Mouse (Mus musculus) liver, embryonic 14.5 days (tissue): Measurements from ENCODE around the gene Cox4i2. TPM values are rescaled to one million over a fixed set of nuclear protein-coding genes. Genes with fewer than 3 reads are reported as not detected.

ENCODE experiments used
- ATAC-seq: fragments of 200-750 bp; cut with Nextera tagmentation; 2 replicates; pipeline ENCODE4 v1.8.0; 2017; ENCODE audit warnings: moderate number of reproducible peaks, mild to moderate bottlenecking, moderate library complexity; ENCODE audit not compliant: insufficient read depth
- DNase-seq, 3 experiments: peaks; one replicate each; pipeline ENCODE4 v3.0.0-alpha.2; 2012 to 2013; ENCODE audit warnings: low read depth in 3 of 3, low spot score in 3 of 3
- H3K27ac ChIP-seq: fragments of 300-500 bp; sonication (generic); 2 replicates; pipeline ENCODE4 v1.5.1; 2014; ENCODE audit warnings: moderate library complexity, mild to moderate bottlenecking, control low read depth, inconsistent platforms
- H3K27me3 ChIP-seq: fragments of 300-500 bp; sonication (generic); 2 replicates; pipeline ENCODE4 v1.6.1; 2014; ENCODE audit warnings: mild to moderate bottlenecking, low read length, moderate library complexity; ENCODE audit not compliant: control insufficient read depth, insufficient read depth
- H3K36me3 ChIP-seq: fragments of 300-500 bp; sonication (generic); replicated peaks from 2 replicates; pipeline ENCODE4 v1.6.1; 2014; ENCODE audit warnings: low read depth; ENCODE audit not compliant: control insufficient read depth, insufficient read depth
- H3K4me1 ChIP-seq, 2 experiments: fragments of 200-500 bp in 1 of 2; fragments of 300-500 bp in 1 of 2; sonication (generic) in 1 of 2; replicated peaks; 2 replicates each; pipeline ENCODE4 v1.6.1; 2012 to 2014; ENCODE audit warnings: antibody characterized with exemption in 1 of 2, inconsistent platforms in 1 of 2, low read length in 1 of 2; ENCODE audit not compliant: control insufficient read depth in 2 of 2, insufficient read depth in 2 of 2
- H3K4me2 ChIP-seq: fragments of 300-500 bp; sonication (generic); 2 replicates; pipeline ENCODE4 v1.6.1; 2014; ENCODE audit warnings: low read depth, mild to moderate bottlenecking, control low read depth, moderate library complexity
- H3K4me3 ChIP-seq, 2 experiments: fragments of 200-500 bp in 1 of 2; fragments of 300-500 bp in 1 of 2; sonication (generic) in 1 of 2; 2 replicates each; pipeline ENCODE4 v1.5.1; 2012 to 2014; ENCODE audit warnings: low read depth in 2 of 2, low read length in 2 of 2, mild to moderate bottlenecking in 2 of 2, control low read depth in 1 of 2, inconsistent platforms in 1 of 2, moderate library complexity in 1 of 2; ENCODE audit not compliant: insufficient read depth in 1 of 2
- H3K9ac ChIP-seq: fragments of 300-500 bp; sonication (generic); replicated peaks from 2 replicates; pipeline ENCODE4 v1.6.1; 2014; ENCODE audit warnings: mild to moderate bottlenecking, control low read depth, moderate library complexity
- H3K9me3 ChIP-seq: fragments of 300-500 bp; sonication (generic); 2 replicates; pipeline ENCODE4 v1.6.1; 2016; ENCODE audit warnings: low read length, mixed read lengths; ENCODE audit not compliant: control insufficient read depth
- CTCF ChIP-seq: IDR thresholded peaks from 2 replicates; pipeline ENCODE4 v1.5.1; 2016; ENCODE audit warnings: antibody characterized with exemption, low read depth, control low read depth
- EP300 ChIP-seq: IDR thresholded peaks from 2 replicates; pipeline ENCODE4 v1.6.1; 2016; ENCODE audit warnings: antibody characterized with exemption, low read depth
- WGBS: fragments of 180-500 bp; shearing (Covaris S2); extraction: QIAGEN DNeasy Blood & Tissue Kit; methylation state at CpG from one replicate; pipeline ENCODE4 v1.1.7; 2014; ENCODE audit not compliant: insufficient replicate concordance; 5-methylcytosine and 5-hydroxymethylcytosine counted together
- polyA plus RNA-seq, 2 experiments: library from polyadenylated mRNA; depleted of rRNA in 1 of 2; stranded (reverse) in 1 of 2; unstranded in 1 of 2; fragments of >200 nt; fragmentation: Nextera tagmentation in 1 of 2; extraction: Ambion mirVana in 1 of 2; gene quantifications; 2 replicates each; pipeline versions ENCODE4 v1.2.1 to v1.2.3; 2012 to 2014

Gene Cox4i2
- polyA plus RNA-seq, 2 experiments = 0.51 to 0.92 TPM

DNA sequence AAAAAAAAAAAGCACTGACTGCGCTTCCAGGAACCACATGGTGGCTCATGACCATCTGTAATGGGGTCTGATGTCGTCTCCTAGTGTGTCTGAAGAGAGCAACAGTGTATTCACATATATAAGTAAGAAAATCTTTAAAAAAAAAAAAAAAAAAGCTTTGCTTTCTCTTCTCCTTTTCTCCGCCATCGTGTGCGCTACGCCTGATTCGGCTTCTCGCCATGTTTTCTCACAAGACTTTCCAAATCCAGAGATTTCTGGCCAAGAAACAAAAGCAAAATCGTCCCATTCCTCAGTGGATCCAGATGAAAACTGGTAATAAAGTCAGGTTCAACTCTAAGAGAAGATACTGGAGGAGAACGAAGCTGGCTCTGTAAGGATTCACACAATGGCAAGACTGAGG, 48.3 kb downstream of the Cox4i2 start:
- peaks cover 57 to 58% of the 10 kb centered on the region in 2 experiments for H3K4me1 ChIP-seq
- no peak for ATAC-seq

GRCm38 (mm10) chr2:152803081-152803480, 49.1 kb downstream of the Cox4i2 start:
- WGBS = 73% methylated on average over 5 of the region's 5 CpGs
- ATAC-seq (peak; percentile 24; the same call in 1 of the 2 replicates), DNase-seq (no peak)
- no peak for TF ChIP-seq CTCF
- TF ChIP-seq EP300 = no peak
- H3K27me3 ChIP-seq = no peaks in the 10 kb centered on the region
- H3K9ac ChIP-seq = peak overlapping the region; percentile 47; the same call in 1 of the 2 replicates
- peak overlapping the region; percentile 48 for H3K4me2 ChIP-seq
- H3K9me3 ChIP-seq = no peaks in the 10 kb centered on the region
- H3K27ac ChIP-seq = peak overlapping the region; percentile 50
- H3K36me3 ChIP-seq = peaks cover 15% of the 10 kb centered on the region
- peaks cover 56 to 60% of the 10 kb centered on the region in 2 experiments for H3K4me1 ChIP-seq
- 0 out of 4 replicates have a peak overlapping the region, but pooled peaks of 1 of the 2 experiments have one; percentile 14 for H3K4me3 ChIP-seq

More for the DNA sequence above, 48.3 kb downstream of the Cox4i2 start:
- H3K36me3 ChIP-seq = peaks cover 15% of the 10 kb centered on the region
- H3K4me2 ChIP-seq = no peak overlapping the region
- no peak overlapping the region for H3K9ac ChIP-seq
- DNase-seq = no peak
- no peak for TF ChIP-seq CTCF
- no peak for TF ChIP-seq EP300
- no peak overlapping the region for H3K27ac ChIP-seq
- H3K9me3 ChIP-seq = no peaks in the 10 kb centered on the region
- 88% methylated on average over 10 of the region's 10 CpGs for WGBS
- H3K4me3 ChIP-seq = no peak overlapping the region
- H3K27me3 ChIP-seq = no peaks in the 10 kb centered on the region

DNA sequence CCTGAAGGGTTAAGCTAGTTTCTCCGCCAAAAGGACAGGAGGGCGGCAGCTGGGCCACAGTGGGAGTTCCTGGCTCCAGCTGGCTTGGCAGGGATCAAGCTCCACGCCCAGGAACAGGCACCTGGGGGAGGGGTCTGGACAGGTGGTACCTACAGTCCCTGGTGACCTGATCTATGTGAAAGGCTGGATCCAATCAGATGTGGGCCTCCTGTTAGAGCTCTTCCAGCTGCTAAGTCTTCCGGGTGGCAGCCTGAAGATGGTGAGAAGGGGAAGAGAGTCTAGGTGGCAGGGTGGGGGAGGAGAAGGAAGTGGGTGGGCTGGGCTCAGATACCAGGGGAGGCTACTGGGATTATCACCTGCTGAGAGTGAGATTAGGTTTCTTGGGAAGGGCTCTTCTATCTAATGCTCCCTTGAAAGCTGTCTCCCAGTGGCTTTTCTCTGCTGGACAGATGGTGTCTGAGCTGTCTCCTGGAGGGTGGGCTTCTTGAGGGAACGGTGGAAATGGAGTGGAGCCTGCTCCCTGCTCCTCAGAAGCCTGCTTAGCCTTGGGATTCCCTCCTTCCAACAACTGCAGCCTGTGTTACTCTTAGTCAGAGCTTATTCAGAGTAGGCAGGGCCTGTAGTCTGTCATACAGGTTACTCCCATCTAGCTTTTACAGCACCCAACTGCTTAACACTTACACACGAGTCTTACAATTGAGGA, 50.6 kb downstream of the Cox4i2 start:
- peak overlapping the region; percentile 33 for H3K4me2 ChIP-seq

GRCm38 (mm10) chr2:152805111-152805490, 51.1 kb downstream of the Cox4i2 start:
- Histone ChIP-seq H3K4me2 (peak overlapping the region; percentile 33), H3K27ac (peak overlapping the region; percentile 72), H3K4me3 (no peak overlapping the region), H3K36me3 (peaks cover 26% of the 10 kb centered on the region), H3K27me3 (no peaks in the 10 kb centered on the region), H3K9me3 (no peaks in the 10 kb centered on the region), H3K4me1 (peaks cover 71 to 78% of the 10 kb centered on the region in 2 experiments), H3K9ac (peak overlapping the region; percentile 47)
- TF ChIP-seq EP300 = no peak
- no peak for TF ChIP-seq CTCF
- ATAC-seq (no peak), DNase-seq (no peak)
- 62% methylated on average over 5 of the region's 5 CpGs for WGBS

More for the DNA sequence above, 50.6 kb downstream of the Cox4i2 start:
- 13% methylated on average over 6 of the region's 6 CpGs for WGBS
- Histone ChIP-seq H3K36me3 (peaks cover 21% of the 10 kb centered on the region), H3K27ac (peak overlapping the region; percentile 72), H3K4me3 (peak overlapping the region in 1 of 2 experiments; percentile 1; a peak in 1 of 4 replicates), H3K27me3 (no peaks in the 10 kb centered on the region), H3K9ac (peak overlapping the region; percentile 47), H3K4me1 (peaks cover 66 to 73% of the 10 kb centered on the region in 2 experiments), H3K9me3 (no peaks in the 10 kb centered on the region)
- TF ChIP-seq EP300 = 0 out of 2 replicates have a peak, but pooled peaks have one; percentile 29
- TF ChIP-seq CTCF = no peak
- DNase-seq (no peak), ATAC-seq (peak; percentile 72)

DNA sequence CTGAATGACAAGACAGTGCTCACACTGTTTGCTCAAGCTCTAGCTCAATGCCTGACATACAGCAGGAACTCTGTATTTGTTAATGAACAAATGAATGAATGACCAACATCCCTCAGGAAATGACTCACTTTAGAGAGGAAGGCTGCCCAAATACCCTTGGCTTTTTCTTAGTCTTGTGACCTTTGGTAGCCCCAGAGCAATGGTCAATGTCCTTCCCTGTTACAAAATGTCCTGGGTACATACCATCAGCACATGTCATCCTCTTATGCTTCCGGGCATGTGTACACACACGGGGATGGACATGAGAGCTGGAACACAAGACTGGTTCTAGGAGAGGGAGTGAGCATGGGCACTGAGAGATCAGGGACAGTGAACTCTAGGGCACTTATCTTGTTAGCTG, 52.1 kb downstream of the Cox4i2 start:
- peak overlapping the region; percentile 72 for H3K27ac ChIP-seq
- peaks cover 77 to 84% of the 10 kb centered on the region in 2 experiments for H3K4me1 ChIP-seq
- no peak overlapping the region for H3K4me3 ChIP-seq
- no peaks in the 10 kb centered on the region for H3K27me3 ChIP-seq
- H3K4me2 ChIP-seq = no peak overlapping the region; the same call in 1 of the 2 replicates
- peaks cover 27% of the 10 kb centered on the region for H3K36me3 ChIP-seq
- H3K9me3 ChIP-seq = no peaks in the 10 kb centered on the region
- TF ChIP-seq EP300 = no peak
- no peak for TF ChIP-seq CTCF
- H3K9ac ChIP-seq = no peak overlapping the region; the same call in 1 of the 2 replicates
- 48% methylated on average over 2 of the region's 2 CpGs for WGBS
- DNase-seq = no peak
- ATAC-seq = no peak
